Mouse (Mus musculus): ENCODE measurements around the gene Rpl29.
A peak's percentile ranks its signal among the peaks of the same experiment; 100 is the strongest.

The Rpl29 gene

DNA sequence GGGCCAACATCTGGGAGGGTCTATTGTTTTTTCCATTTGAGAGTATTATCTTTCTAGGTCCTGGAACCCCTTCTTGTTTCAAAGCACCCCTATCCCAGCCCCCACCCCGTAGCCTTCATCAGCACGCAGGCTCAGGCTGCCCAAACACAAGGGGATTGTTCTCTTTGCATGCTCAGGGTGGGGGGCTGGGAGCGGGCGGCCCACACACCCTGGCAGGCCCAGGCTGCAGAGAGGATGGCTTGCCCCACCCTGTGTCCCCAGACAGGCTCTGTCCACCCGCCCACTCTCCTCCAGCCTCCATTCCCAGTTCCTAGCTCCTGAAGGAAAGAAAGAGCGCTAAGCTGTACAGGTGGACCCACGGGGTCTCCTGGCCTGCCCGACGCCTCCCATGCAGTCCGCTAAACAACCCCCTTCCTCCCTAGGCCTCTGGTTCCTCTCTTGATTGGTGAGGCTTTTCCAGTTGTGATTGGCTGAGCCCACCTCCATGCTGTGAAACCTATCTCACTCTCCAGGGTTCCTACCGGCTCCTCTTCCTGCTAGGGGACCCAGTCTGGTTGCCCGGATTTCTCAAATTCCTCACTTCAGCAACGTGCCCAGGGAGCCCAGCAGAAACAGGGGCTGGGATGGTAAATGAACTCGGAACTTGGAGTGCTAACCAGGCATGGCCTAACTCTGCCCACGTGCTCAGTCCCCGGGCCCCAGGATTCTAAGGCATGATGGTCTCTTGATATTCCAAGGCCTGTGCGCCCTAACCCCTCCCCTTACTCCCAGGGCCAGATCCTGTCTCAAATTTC is 25.8 kb downstream of the Rpl29 start:
- DNase-seq (ENCODE audit: low spot score in 2 of 2), result no peak

DNA sequence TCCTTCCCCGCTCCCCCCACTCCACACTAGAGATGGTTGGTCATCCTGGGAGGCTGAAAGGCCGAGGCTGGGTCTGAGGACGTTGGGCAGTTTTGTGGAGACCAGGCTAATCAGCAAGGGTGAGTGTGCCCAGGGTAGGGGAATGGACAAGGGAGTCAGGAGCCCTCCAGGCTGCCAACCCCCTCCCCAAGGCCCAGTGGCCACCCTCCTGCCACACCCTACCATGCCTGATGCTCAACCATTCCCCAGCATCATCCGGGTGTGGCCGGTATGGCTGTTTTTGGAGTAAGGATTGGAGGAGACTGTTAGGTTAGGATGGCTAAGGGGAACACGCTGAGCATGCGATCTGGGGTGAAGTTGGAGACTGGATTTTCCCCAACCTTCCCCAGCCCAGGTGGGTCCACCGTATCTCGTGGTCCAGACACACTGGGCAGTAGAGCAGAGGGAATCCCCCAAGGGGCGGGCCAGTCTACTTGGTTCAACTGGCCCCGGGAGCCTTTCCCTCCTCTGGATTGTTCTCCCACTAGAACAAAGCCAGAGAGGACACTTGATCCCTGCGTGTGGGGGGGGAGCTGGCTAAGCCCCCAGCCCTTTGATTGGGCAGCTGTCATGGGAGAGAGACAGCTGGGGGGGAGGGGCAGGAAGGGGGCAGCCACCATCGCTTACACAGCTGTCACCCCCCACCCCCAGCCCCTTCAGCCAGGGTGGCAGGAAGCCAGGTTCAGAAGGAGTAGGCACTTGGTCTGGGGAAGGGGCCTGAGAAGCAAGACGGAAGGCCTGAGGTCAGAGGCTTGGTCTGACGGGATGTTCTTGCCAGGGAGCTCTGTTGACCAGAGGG is 27.3 kb downstream of the Rpl29 start:
- DNase-seq (ENCODE audit: low spot score in 2 of 2), result no peak

DNA sequence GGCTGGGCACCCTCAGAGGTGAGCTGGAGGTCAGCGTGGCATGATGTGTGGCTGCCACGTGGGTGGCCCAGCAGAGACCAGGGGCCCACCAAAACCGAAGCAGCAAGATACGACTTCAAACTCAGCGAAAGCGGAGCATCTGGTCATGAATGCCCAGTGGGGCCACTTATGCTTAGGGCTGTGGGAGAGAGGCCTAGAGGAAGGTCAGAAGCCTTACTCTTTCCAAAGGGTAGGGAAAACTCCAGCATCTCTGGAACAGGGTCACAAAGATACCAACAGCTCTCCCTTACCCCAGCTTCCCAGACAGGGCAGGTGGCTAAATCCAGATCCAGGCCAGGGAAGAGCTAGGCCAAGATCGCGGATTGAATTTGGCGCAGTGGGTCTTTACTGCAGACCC is 27.9 kb downstream of the Rpl29 start:
- DNase-seq (ENCODE audit: low spot score in 2 of 2), result no peak

DNA sequence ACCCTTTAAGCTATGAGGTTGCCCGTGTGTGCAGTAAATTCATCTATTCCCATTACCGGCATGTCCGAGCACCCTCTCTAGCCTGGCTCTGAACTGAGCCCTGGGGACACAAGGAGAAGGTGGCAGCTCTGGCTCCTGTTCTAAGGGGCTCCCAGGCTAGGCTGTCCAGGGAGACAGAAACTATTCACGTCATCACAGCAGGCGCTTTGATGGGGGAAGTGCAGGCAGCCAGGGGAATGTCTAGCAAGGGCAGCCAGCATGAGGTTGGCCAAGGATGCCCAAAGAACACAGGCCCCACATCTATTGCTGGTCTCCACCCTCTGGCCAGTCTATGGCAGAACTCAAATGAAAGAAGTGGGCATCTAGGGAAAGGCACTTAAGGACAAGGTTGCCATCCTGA is 28.7 kb downstream of the Rpl29 start:
- no peak for DNase-seq (ENCODE audit: low spot score in 2 of 2)

DNA sequence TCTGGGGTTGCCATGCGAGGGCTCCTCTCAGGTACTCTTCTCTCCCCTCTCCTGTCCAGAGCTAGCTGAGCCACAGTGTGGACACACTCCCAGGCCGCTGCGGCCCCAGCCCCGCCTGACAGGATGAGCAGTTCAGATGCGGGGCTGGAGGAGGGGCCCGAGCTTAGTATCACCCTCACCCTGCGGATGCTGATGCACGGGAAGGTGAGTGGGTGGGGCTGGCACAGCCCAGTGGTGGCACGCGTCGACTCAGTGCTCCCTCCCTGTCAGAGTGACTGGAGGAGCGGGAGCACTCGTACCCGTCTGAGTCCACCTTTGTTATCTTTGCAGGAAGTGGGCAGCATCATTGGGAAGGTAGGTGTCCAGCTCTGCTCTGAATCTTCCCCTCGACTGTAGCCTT is 30.7 kb downstream of the Rpl29 start:
- no peak for DNase-seq (ENCODE audit: low spot score in 2 of 2)

DNA sequence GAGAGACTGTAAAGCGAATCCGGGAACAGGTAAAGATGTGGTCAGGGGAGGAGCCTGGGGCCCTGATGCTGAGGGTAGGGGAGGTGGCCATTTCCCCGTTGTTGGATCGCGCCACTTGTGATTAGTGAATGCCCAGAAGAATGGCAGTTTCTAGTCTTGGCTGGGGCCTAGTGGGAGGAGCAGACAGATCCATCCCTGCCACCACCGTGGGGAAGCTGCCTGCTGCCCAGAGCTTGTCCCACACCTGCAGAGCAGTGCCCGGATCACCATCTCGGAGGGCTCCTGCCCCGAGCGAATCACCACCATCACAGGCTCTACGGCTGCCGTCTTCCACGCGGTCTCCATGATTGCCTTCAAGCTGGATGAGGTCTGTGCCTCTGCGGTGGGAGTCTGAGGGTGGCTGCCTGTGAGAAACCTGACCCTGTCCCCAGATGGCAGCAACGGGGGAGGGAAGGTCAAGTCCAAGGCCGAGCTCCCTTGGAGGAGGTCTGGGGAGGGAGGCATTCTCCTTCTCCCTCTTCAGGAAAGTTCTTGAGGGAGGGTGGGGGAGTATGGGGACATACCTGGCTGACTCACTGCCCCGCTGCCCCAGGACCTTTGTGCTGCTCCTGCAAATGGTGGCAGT is 31.3 kb downstream of the Rpl29 start:
- no peak for DNase-seq (ENCODE audit: low spot score in 2 of 2)

DNA sequence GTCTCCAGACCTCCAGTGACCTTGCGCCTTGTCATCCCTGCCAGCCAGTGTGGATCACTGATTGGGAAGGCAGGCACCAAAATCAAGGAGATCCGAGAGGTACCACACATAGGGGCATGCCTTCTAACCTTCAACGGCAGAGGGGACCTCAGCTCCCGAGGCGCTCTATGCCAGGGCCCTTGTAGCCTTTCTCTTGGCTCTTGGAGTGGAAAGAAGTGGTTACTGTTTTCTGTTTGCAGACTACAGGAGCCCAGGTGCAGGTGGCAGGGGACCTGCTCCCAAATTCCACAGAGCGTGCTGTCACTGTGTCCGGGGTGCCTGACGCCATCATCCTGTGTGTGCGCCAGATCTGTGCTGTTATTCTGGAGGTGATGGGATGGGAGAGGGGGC is 31.8 kb downstream of the Rpl29 start:
- no peak for DNase-seq (ENCODE audit: low spot score in 2 of 2)

DNA sequence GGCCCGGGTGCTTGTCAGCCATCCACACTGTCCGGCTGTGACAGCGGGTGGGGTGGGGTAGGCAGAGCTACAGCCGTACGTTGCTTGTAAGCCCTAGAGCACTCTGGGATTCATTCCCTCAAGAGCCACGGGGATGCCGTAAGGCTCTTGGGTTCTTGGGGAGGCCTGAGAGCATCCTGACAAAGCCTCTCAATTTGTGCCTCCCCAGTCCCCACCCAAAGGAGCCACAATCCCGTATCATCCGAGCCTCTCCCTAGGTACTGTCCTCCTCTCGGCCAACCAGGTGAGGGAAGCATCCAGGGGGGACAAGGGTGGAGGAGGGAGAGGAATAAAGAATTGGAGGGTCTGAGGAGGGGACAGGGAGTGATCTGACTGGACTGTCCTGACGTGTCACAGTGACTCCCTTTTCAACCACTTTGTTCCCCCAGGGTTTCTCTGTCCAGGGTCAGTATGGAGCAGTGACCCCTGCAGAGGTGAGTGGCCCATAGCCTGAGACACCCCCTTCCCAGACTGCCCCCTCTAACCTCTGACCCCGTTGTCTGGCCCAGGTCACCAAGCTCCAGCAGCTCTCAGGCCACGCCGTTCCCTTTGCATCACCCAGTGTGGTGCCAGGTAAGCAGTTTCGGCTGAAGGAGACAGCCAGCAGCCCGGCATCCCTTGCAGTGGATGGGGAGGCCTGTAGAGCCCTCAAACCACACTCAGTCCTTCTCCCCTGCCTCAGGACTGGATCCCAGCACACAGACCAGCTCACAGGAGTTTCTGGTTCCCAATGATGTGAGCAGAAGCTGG is 32.6 kb downstream of the Rpl29 start:
- no peak for DNase-seq (ENCODE audit: low spot score in 2 of 2)

DNA sequence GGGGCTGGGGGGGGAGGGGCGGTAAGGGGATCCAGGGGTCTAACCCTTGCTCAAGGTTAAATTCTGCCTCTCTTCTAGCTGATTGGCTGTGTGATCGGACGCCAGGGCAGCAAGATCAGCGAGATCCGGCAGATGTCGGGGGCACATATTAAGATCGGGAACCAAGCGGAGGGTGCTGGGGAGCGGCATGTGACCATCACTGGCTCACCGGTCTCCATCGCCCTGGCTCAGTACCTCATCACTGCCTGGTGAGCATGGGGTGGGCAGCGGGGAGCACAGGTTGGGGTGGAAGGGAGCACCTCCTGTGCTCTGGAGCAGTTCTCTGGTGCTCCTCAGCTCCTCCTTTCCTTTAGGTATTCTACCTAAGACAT is 33.2 kb downstream of the Rpl29 start:
- DNase-seq (ENCODE audit: low spot score in 2 of 2), result no peak

DNA sequence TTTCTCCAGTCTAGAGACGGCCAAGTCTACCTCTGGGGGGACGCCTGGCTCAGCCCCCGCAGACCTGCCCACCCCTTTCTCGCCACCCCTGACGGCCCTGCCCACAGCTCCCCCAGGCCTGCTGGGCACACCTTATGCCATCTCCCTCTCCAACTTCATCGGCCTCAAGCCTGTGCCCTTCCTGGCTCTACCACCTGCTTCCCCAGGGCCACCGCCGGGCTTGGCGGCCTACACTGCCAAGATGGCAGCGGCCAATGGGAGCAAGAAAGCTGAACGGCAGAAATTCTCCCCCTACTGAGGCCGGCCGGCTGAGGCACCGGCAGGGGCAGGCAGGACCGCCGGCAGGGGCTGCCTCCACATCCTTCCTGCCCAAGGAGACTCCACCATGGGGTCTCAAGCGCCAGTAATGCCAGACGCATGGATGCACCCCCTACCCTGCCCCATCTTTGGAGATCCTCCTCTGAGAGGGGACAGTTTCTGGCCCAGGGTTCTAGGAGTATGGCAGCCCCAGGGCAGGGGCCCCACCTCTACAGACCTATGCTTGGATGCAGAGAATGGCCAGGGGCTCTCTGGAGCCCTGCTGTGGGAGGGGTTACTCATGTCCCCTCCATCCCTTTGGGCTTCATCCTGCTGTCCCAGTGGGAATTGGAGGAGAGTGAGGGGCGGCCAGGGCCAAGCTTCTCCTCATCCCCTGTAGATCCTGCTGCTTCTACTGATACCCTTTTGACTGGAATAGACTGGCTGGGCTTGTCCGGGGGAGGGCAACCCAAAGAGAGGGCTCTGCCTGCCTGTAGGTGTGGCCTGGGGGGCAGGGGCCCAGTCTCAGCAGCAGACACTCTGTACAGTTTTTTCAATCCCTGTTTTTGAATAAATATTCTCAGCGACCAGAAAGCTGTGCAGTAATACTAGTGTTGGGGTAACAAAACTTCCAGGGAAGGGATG is 34.1 kb downstream of the Rpl29 start:
- no peak for DNase-seq (ENCODE audit: low spot score in 2 of 2)

DNA sequence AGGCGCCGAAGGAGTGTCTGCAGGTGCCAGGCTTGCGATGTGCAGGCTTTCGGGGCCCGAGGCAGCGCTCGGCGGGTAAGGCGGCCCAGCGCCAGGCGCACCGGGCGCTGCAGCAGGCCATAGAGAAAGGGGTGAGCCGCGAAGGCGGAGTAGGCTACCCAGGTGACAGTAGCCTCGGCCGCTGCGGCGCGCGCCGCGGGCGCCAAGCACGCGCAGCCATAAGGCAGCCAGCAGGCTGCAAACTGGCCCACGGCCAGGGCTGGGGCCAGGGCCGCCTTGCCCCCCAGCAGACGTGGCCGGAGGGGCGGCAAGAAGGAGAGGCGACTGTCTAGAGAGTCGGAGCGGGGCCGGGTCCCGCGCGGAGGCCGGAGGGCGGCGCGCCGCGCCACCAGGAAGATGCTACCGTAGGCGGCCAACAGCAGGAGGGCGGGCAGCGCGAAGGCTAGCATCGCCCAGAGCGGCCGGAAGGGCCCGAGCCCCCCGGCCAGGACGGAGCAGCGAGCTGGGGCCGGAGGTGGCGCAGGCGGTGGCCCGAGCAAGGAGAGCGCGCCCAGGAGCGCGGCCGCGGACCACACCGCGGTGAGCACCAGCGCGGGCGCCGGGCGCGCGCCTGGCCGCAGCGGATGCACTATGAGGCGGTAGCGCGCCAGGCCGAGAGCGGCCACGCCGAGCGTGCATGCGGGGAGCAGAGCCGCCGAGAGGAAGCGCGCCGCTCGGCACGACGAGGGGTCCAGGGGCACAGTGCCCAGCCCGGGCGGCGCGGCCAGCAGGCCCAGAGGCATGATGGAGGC is 35.7 kb downstream of the Rpl29 start:
- peak in 1 of 2 experiments; percentile 75 for DNase-seq (ENCODE audit: low spot score in 2 of 2)

DNA sequence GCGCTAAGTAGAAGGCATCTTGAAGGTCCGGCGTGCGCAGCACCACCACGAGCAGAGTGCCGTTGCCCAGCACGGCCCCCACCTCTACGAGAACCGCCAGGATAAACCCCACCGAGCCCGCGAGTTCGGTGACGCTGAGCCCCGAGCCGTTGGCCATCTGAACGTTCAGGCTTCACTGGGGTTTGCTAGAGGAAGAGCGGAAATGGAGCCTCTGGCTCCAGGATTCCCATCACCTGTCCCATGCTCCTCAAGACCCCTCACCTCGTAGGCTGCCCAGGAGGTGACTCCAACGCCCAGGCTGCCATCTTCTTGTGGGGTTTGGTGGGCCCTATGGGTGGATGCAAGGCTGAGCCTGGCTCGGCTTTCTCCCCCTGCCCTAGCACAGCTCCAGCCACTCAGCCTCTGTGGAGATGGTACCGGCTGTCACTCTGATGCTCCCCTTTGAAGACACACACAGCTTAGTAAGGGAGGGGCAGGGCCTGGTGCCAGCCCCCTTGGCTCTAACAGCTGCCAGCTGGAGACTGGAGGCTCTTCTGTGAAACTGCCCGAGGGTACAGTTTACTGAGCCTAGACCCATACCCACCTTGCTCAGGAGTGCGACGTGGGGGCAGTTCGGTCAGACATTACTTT is 36.4 kb downstream of the Rpl29 start, which contains the start of gene Gpr62:
Gene Gpr62 (minus strand): TSS at position 368 of the 630 bp plus-strand sequence.
- no peak for DNase-seq (ENCODE audit: low spot score in 2 of 2)

DNA sequence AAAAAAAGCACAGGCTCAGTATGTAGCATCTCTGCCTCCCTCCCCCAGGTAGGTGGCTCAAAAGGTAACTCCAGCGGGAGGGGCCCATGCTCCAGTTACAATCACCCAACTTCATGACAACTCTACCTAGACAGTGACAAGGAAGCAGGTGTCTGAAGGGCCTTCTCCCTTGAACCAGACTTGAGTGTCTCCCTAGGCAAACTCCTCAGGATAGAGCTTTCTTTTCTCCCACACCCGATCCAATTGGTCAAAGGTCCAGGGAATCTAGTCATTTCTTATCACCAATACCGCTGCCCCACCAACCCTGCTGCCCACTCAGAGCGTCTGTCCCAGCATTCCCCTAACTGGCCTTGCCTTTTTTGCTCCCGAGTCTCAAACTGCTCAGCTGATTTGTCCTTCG is 37.5 kb downstream of the Rpl29 start:
- DNase-seq (ENCODE audit: low spot score in 2 of 2), result no peak

DNA sequence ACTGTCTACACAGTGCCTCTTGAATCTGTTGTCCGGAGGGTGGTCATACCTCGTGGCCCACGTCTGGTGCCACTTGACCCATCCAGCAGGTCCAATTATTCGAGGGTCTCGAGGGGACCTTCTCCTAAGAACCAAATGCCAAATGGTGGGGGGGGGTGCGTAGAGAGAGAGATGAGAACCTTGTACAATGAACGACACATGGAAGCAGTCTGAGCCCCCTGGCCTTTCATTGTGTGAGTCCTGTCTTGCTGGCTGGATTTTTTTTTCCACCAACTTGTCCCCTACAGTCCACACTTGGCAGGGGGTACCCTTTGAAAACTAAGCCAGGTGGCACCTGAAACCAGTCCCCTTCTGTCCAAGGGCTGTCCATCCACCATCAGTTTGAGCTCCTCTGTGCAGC is 38.5 kb downstream of the Rpl29 start:
- no peak for DNase-seq (ENCODE audit: low spot score in 2 of 2)

DNA sequence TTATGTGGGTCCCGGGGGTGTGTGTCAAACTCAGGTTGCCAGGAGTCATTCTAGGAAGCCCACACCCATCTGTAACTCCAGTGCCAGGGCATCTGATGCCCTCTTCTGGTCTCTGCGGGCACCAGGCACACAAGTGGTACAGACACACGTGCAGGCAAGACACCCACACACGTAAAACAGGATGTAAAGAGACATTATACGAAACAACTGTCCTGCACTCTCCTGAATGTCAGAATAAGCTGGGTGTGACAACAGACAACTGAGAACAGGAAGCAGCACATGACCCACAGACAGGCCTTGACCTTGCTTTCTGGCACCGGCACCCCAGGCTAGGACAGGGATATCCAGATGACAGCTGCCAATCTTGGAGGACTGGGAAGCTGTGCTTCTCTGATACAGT is 40.1 kb downstream of the Rpl29 start:
- no peak for DNase-seq (ENCODE audit: low spot score in 2 of 2)

DNA sequence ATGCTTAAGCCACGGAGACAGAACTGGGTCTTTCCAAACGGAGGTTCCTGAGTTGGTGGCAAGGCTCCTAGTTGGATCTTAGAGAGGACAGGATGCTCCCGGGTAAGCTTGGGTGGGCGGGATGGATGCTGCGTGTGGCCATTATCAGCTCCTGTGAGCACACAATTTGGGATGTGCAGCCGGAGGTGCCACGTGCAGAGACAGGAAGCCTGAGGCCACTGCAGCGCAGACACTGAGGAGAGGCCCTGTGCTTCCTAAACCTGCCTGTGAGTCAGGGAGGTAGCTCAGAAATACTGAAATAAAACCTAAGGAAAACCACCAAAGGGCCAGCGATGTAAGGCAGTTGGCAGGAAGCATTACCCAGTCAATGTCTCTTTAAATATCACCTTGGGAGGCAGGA is 40.5 kb downstream of the Rpl29 start:
- no peak for DNase-seq (ENCODE audit: low spot score in 2 of 2)

DNA sequence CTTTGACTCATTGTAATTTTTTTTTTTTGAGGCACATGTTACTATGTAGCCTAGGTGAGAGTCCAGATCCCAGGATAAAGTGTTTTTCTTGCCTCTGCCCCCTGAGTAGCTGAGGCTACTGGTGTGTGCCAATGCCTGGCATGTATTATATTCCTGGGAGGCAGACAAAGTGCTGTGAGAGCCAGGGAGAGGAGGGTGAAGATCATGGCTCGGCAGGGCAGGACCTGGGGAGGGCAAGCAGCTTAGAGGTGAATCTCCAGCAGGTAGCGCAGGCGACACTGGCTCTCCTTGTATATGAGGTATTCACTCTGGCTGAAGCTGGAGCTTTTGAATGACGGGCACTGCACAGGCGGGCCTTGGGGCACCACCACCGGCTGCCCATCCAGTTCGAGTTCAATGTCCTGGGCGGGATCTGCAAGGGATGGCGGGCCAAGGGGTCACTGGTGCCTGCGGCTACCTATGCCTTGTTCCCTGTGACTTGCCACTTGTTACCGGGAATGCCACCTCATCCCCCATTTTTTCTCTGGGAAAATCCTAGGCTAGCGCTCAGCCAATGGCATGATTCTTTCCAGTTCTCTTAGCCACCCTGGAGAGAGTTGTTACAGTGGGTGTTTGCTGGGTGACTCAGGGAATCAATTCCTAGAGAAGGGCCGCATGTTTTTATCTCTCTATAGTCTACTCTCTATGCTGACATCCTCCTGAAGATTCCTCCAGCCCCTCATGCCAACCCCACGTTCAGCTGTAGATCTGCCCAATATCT is 41.9 kb downstream of the Rpl29 start:
- DNase-seq (ENCODE audit: low spot score in 2 of 2), result peak in 1 of 2 experiments; percentile 7

DNA sequence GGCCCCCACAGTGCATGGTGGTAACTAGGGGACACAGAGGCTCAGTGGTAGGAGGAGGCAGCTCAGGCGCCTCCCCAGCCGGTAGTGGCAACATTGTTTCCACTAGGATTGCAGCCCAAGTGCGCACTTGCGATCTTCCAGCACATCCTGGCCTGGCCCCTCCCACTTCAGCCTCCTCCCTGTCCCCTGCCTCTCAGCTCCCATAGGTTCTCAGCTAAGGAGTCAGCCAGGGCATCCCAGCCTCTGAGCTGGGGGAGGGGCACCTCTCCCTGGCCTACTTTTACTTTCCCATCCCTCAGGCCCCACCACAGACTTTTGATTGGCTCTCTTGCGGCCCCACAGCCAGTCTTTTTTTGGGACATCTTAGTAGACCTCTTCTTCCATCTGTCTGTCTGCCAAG is 42.6 kb downstream of the Rpl29 start:
- peak in 1 of 2 experiments; percentile 58 for DNase-seq (ENCODE audit: low spot score in 2 of 2)

DNA sequence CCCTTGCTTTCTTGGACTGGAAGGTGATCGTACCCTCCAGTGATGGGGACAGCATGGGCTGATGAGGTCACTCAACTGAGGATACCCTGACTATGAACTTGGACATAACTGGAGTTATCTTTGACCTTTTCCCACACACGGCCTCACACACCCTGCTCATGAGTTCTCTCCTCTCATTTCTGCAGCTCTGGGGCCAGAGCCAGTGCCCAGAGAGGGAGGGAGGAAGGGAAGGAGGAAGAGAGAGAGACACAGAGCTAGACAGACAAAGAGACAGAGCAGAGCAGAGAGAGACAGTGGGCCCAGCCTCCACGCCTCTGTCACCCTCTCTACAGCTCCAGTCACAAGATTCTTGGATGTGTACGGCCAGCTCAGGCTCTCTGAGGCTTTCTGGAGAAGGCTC is 43.1 kb downstream of the Rpl29 start:
- DNase-seq (ENCODE audit: low spot score in 2 of 2), result no peak
